Mouse (Mus musculus) gastrocnemius, postnatal 4 days (tissue): ENCODE results near the gene Rere. TPM values are rescaled to one million over a fixed set of nuclear protein-coding genes. Genes with fewer than 3 reads are reported as not detected.
A peak's percentile ranks its signal among the peaks of the same experiment; 100 is the strongest.

Experiments used
- DNase-seq, 2 experiments: peaks; one replicate each; pipeline ENCODE4 v3.0.0; 2021 to 2022; ENCODE audit warnings: low spot score in 2 of 2, mixed read lengths in 2 of 2
- long read RNA-seq, 2 experiments: library from polyadenylated mRNA; stranded (forward); transcript quantifications; one replicate each; pipeline ENCODE4 v2.0.0; 2021
- total RNA-seq, 2 experiments: library from RNA; stranded (reverse); gene quantifications; 2 replicates each; pipeline ENCODE4 v1.2.3; 2021

Rere gene
- 10 to 100 TPM; 68.1 to 70.3 TPM for total RNA-seq
- long read RNA-seq, experiment 1, partial matches to known transcripts: 18 of 32 reads
- long read RNA-seq, experiment 1, other reads (novel, unspliced or antisense): 14 of 32 reads
- long read RNA-seq, experiment 2, full-length matches to known transcripts: 1 of 32 reads
- long read RNA-seq, experiment 2, partial matches to known transcripts: 14 of 32 reads
- long read RNA-seq, experiment 2, other reads (novel, unspliced or antisense): 17 of 32 reads

- DNase-seq: peak; percentile 97 to 98
Measured at GRCm38 (mm10) chr4:150281018-150281761, at the start of gene Rere. Gene Rere (plus strand): TSS chr4:150281646.

GRCm38 (mm10) chr4:150231871-150232270 lies 49.6 kb upstream of the Rere start:
- DNase-seq: no peak

GRCm38 (mm10) chr4:150234599-150235327 lies 46.7 kb upstream of the Rere start:
- DNase-seq: peak in 1 of 2 experiments; percentile 32

- DNase-seq: no peak
Measured at GRCm38 (mm10) chr4:150235585-150235984, 45.9 kb upstream of the Rere start.

GRCm38 (mm10) chr4:150236031-150236430 lies 45.4 kb upstream of the Rere start:
- DNase-seq: no peak

- DNase-seq: peak; percentile 96 to 97
Measured at GRCm38 (mm10) chr4:150236521-150237481, 44.6 kb upstream of the Rere start, which contains the start of gene Eno1. Gene Eno1 (plus strand): TSS chr4:150236721.

GRCm38 (mm10) chr4:150237636-150238361 lies 43.6 kb upstream of the Rere start:
- DNase-seq: peak in 1 of 2 experiments; percentile 24

GRCm38 (mm10) chr4:150238433-150239086 lies 42.9 kb upstream of the Rere start:
- DNase-seq: no peak

GRCm38 (mm10) chr4:150239087-150239480 lies 42.4 kb upstream of the Rere start:
- DNase-seq: no peak

GRCm38 (mm10) chr4:150239503-150239902 lies 41.9 kb upstream of the Rere start:
- no peak for DNase-seq

- DNase-seq: peak in 1 of 2 experiments; percentile 68
Measured at GRCm38 (mm10) chr4:150239951-150240368, 41.5 kb upstream of the Rere start.

- no peak for DNase-seq
Measured at GRCm38 (mm10) chr4:150240381-150240886, 41.0 kb upstream of the Rere start.

GRCm38 (mm10) chr4:150241708-150242107 lies 39.7 kb upstream of the Rere start:
- no peak for DNase-seq

- no peak for DNase-seq
Measured at GRCm38 (mm10) chr4:150242745-150243144, 38.7 kb upstream of the Rere start.

- peak in 1 of 2 experiments; percentile 28 for DNase-seq
Measured at GRCm38 (mm10) chr4:150245876-150246275, 35.6 kb upstream of the Rere start.

GRCm38 (mm10) chr4:150248009-150248408 lies 33.4 kb upstream of the Rere start:
- peak in 1 of 2 experiments; percentile 64 for DNase-seq

GRCm38 (mm10) chr4:150248917-150249316 lies 32.5 kb upstream of the Rere start:
- no peak for DNase-seq

- DNase-seq: no peak
Measured at GRCm38 (mm10) chr4:150249731-150250270, 31.6 kb upstream of the Rere start.
